7 mouse cellular contexts compared by ENCODE assay signal in genomic region chr11:87426121-87426449, GRCm38 (mm10). TPM values are rescaled to one million over a fixed set of nuclear protein-coding genes. Genes with fewer than 3 reads are reported as not detected.
DNase-seq lines count a peak whose midpoint lies in the region; ATAC-seq lines count a peak whose summit lies in the region.

No protein-coding gene starts in this region.

- no peaks in the 10 kb centered on the region for H3K36me3 ChIP-seq in lung, embryonic 15.5 days
- H3K36me3 ChIP-seq in forebrain, embryonic 10.5 days (replicated peaks) = no peaks in the 10 kb centered on the region
- H3K36me3 ChIP-seq in limb, embryonic 13.5 days = no peaks in the 10 kb centered on the region
- H3K36me3 ChIP-seq in stomach, embryonic 14.5 days (ENCODE audit: control insufficient read depth, insufficient read depth, low read length) = no peaks in the 10 kb centered on the region

- no peaks in the 10 kb centered on the region for H3K27me3 ChIP-seq in lung, embryonic 15.5 days
- no peaks in the 10 kb centered on the region for H3K27me3 ChIP-seq in forebrain, embryonic 10.5 days (ENCODE audit: poor library complexity, severe bottlenecking)
- H3K27me3 ChIP-seq in limb, embryonic 13.5 days = no peaks in the 10 kb centered on the region
- H3K27me3 ChIP-seq in stomach, embryonic 14.5 days (ENCODE audit: control insufficient read depth, insufficient read depth, low read length) = no peaks in the 10 kb centered on the region

- no peak for ATAC-seq in lung, embryonic 15.5 days (ENCODE audit: borderline replicate concordance, extremely low read depth, low FRiP score, low TSS enrichment)
- ATAC-seq in limb, embryonic 13.5 days (ENCODE audit: low FRiP score, low read depth) = 0 out of 2 replicates have a peak, but pooled peaks have one; percentile 50
- ATAC-seq in stomach, embryonic 14.5 days (ENCODE audit: insufficient number of reproducible peaks, insufficient read depth, low FRiP score, low read depth) = no peak
- ATAC-seq in megakaryocyte-erythroid progenitor cell, adult 5-6 weeks (replicated peaks; ENCODE audit: low FRiP score, low TSS enrichment, poor library complexity, severe bottlenecking) = no peak

- H3K9me3 ChIP-seq in lung, embryonic 15.5 days = no peaks in the 10 kb centered on the region
- no peaks in the 10 kb centered on the region for H3K9me3 ChIP-seq in forebrain, embryonic 10.5 days
- H3K9me3 ChIP-seq in limb, embryonic 13.5 days = no peaks in the 10 kb centered on the region
- H3K9me3 ChIP-seq in stomach, embryonic 14.5 days (ENCODE audit: control insufficient read depth, low read depth, low read length) = no peaks in the 10 kb centered on the region

- DNase-seq in lung, postnatal 25 days (ENCODE audit: low spot score) = no peak
- DNase-seq in forebrain, embryonic 10.5 days (ENCODE audit: extremely low spot score, low spot score) = no peak
- DNase-seq in spleen, adult 18-20 months = no peak

- peak overlapping the region; percentile 23; the same call in 1 of the 2 replicates for H3K9ac ChIP-seq in lung, embryonic 15.5 days
- peak overlapping the region; percentile 53 for H3K9ac ChIP-seq in limb, embryonic 13.5 days
- H3K9ac ChIP-seq in stomach, embryonic 14.5 days (replicated peaks; ENCODE audit: low read depth, low read length) = no peak overlapping the region

- H3K4me3 ChIP-seq in lung, embryonic 15.5 days = peak overlapping the region; percentile 39
- H3K4me3 ChIP-seq in forebrain, embryonic 10.5 days = peak overlapping the region; percentile 48
- H3K4me3 ChIP-seq in limb, embryonic 13.5 days = peak overlapping the region; percentile 42
- peak overlapping the region; percentile 16 for H3K4me3 ChIP-seq in stomach, embryonic 14.5 days (ENCODE audit: low read depth, low read length)

- H3K27ac ChIP-seq in lung, embryonic 15.5 days = peak overlapping the region; percentile 69
- peak overlapping the region; percentile 94 for H3K27ac ChIP-seq in forebrain, embryonic 10.5 days
- H3K27ac ChIP-seq in limb, embryonic 13.5 days = peak overlapping the region; percentile 44; the same call in 1 of the 2 replicates
- no peak overlapping the region; the same call in 1 of the 2 replicates for H3K27ac ChIP-seq in stomach, embryonic 14.5 days (ENCODE audit: low read length)

- H3K4me1 ChIP-seq in lung, embryonic 15.5 days = peaks cover 22% of the 10 kb centered on the region; the same call in 1 of the 2 replicates
- H3K4me1 ChIP-seq in forebrain, embryonic 10.5 days = peaks cover 23% of the 10 kb centered on the region
- peaks cover 9% of the 10 kb centered on the region for H3K4me1 ChIP-seq in limb, embryonic 13.5 days
- H3K4me1 ChIP-seq in stomach, embryonic 14.5 days (ENCODE audit: control insufficient read depth, insufficient read depth, low read length) = no peaks in the 10 kb centered on the region

- WGBS in lung, embryonic 15.5 days = 1% methylated on average over 7 of the region's 7 CpGs
- WGBS in forebrain, embryonic 10.5 days = under 1% methylated on average over 7 of the region's 7 CpGs
- 0% methylated on average over 7 of the region's 7 CpGs for WGBS in limb, embryonic 13.5 days
- WGBS in stomach, embryonic 14.5 days = under 1% methylated on average over 7 of the region's 7 CpGs

- H3K4me2 ChIP-seq in lung, embryonic 15.5 days = peak overlapping the region; percentile 54
- H3K4me2 ChIP-seq in limb, embryonic 13.5 days (replicated peaks) = peak overlapping the region; percentile 60
- H3K4me2 ChIP-seq in stomach, embryonic 14.5 days (replicated peaks; ENCODE audit: low read depth, low read length) = peak overlapping the region; percentile 34

RNA-seq across cellular contexts. Expression of gene Tex14, which starts 21.2 kb away (rescaled TPM):
- 0.46 and 0.54 TPM in 2 replicates for polyA plus RNA-seq in lung, embryonic 15.5 days (2015; fragmentation: Nextera tagmentation; extraction: Ambion mirVana)
- polyA plus RNA-seq in forebrain, embryonic 10.5 days (2016; fragmentation: Nextera tagmentation; extraction: Ambion mirVana) = not detected in 2 replicates
- polyA plus RNA-seq in limb, embryonic 13.5 days (2015; fragmentation: Nextera tagmentation; extraction: Ambion mirVana) = 0.93 and 1.3 TPM in 2 replicates
- not detected in 2 replicates for polyA plus RNA-seq in stomach, embryonic 14.5 days (2014; fragmentation: Nextera tagmentation; extraction: Ambion mirVana)
- total RNA-seq in megakaryocyte-erythroid progenitor cell, adult 5-6 weeks (2014; fragmentation: Nextera tagmentation) = 0.45 TPM in 1 of 2 replicates, not detected in the other
- not detected in 2 replicates for total RNA-seq in megakaryocyte-erythroid progenitor cell, adult 5-6 weeks (2017)

RNA-seq across cellular contexts. Expression of gene Rad51c, which starts 21.3 kb away (rescaled TPM):
- polyA plus RNA-seq in lung, embryonic 15.5 days (2015; fragmentation: Nextera tagmentation; extraction: Ambion mirVana) = 9.0 and 11.3 TPM in 2 replicates
- polyA plus RNA-seq in forebrain, embryonic 10.5 days (2016; fragmentation: Nextera tagmentation; extraction: Ambion mirVana) = 13.3 and 15.1 TPM in 2 replicates
- polyA plus RNA-seq in limb, embryonic 13.5 days (2015; fragmentation: Nextera tagmentation; extraction: Ambion mirVana) = 10.0 and 10.2 TPM in 2 replicates
- 6.0 and 7.2 TPM in 2 replicates for polyA plus RNA-seq in stomach, embryonic 14.5 days (2014; fragmentation: Nextera tagmentation; extraction: Ambion mirVana)
- total RNA-seq in megakaryocyte-erythroid progenitor cell, adult 5-6 weeks (2014; fragmentation: Nextera tagmentation) = 1.3 and 1.9 TPM in 2 replicates
- 0.72 and 12.6 TPM in 2 replicates for total RNA-seq in megakaryocyte-erythroid progenitor cell, adult 5-6 weeks (2017)
